Mouse (Mus musculus) stomach, embryonic 16.5 days (tissue): Measurements from ENCODE around the gene Mrpl16. TPM values are rescaled to one million over a fixed set of nuclear protein-coding genes. Genes with fewer than 3 reads are reported as not detected.

Source experiments
- ATAC-seq: fragments of 200-750 bp; cut with Nextera tagmentation; 2 replicates; pipeline ENCODE4 v1.8.0; 2017; ENCODE audit warnings: moderate number of reproducible peaks, moderate TSS enrichment; ENCODE audit not compliant: insufficient read depth, low FRiP score
- H3K27ac ChIP-seq: fragments of 300-500 bp; sonication (generic); 2 replicates; pipeline ENCODE4 v1.5.1; 2014; ENCODE audit warnings: low read length
- H3K27me3 ChIP-seq: fragments of 300-500 bp; sonication (generic); 2 replicates; pipeline ENCODE4 v1.6.1; 2014; ENCODE audit warnings: low read length, control low read depth, mixed read lengths; ENCODE audit not compliant: control insufficient read depth, insufficient read depth
- H3K36me3 ChIP-seq: fragments of 300-500 bp; sonication (generic); 2 replicates; pipeline ENCODE4 v1.6.1; 2014; ENCODE audit warnings: low read length; ENCODE audit not compliant: control insufficient read depth, insufficient read depth
- H3K4me1 ChIP-seq: fragments of 300-500 bp; sonication (generic); 2 replicates; pipeline ENCODE4 v1.6.1; 2014; ENCODE audit warnings: low read length, control low read depth, mixed read lengths; ENCODE audit not compliant: control insufficient read depth, insufficient read depth
- H3K4me2 ChIP-seq: fragments of 300-500 bp; sonication (generic); 2 replicates; pipeline ENCODE4 v1.6.1; 2014; ENCODE audit warnings: low read depth, low read length, mixed read lengths
- H3K4me3 ChIP-seq: fragments of 300-500 bp; sonication (generic); replicated peaks from 2 replicates; pipeline ENCODE4 v1.5.1; 2014; ENCODE audit warnings: mild to moderate bottlenecking, low read length
- H3K9ac ChIP-seq: fragments of 300-500 bp; sonication (generic); 2 replicates; pipeline ENCODE4 v1.6.1; 2014; ENCODE audit warnings: low read length
- H3K9me3 ChIP-seq: fragments of 300-500 bp; sonication (generic); replicated peaks from 2 replicates; pipeline ENCODE4 v1.6.1; 2016; ENCODE audit warnings: low read length, control low read depth; ENCODE audit not compliant: control insufficient read depth
- WGBS: fragments of 180-500 bp; shearing (Covaris S2); extraction: QIAGEN DNeasy Blood & Tissue Kit; methylation state at CpG from one replicate; pipeline ENCODE4 v1.1.7; 2014; 5-methylcytosine and 5-hydroxymethylcytosine counted together
- polyA plus RNA-seq: library from polyadenylated mRNA; unstranded; fragments of >200 nt; fragmentation: Nextera tagmentation; extraction: Ambion mirVana; gene quantifications from 2 replicates; pipeline ENCODE4 v1.2.1, GENCODE M21; 2015

The Mrpl16 gene
- polyA plus RNA-seq, 1 experiment from 2014 or later, result 53.0 TPM

GRCm38 (mm10) chr19:11793741-11794359, 23.7 kb downstream of the Mrpl16 start:
- no peak overlapping the region for H3K9ac ChIP-seq
- no peak overlapping the region for H3K27ac ChIP-seq
- no peak overlapping the region for H3K4me3 ChIP-seq
- 65% methylated on average over 2 of the region's 2 CpGs for WGBS
- H3K4me1 ChIP-seq, result no peaks in the 10 kb centered on the region
- H3K9me3 ChIP-seq, result no peaks in the 10 kb centered on the region
- H3K4me2 ChIP-seq, result no peak overlapping the region
- no peaks in the 10 kb centered on the region for H3K27me3 ChIP-seq
- no peaks in the 10 kb centered on the region for H3K36me3 ChIP-seq
- ATAC-seq, result no peak

- Histone ChIP-seq H3K36me3 (no peaks in the 10 kb centered on the region), H3K27ac (no peak overlapping the region), H3K9ac (no peak overlapping the region), H3K4me3 (no peak overlapping the region), H3K9me3 (no peaks in the 10 kb centered on the region), H3K27me3 (no peaks in the 10 kb centered on the region), H3K4me1 (no peaks in the 10 kb centered on the region), H3K4me2 (no peak overlapping the region)
- no peak for ATAC-seq
- 82% methylated on average over 6 of the region's 6 CpGs for WGBS
Measured at GRCm38 (mm10) chr19:11794447-11794846, 24.3 kb downstream of the Mrpl16 start.

GRCm38 (mm10) chr19:11800531-11801315, 30.5 kb downstream of the Mrpl16 start:
- Histone ChIP-seq H3K4me3 (no peak overlapping the region), H3K27ac (no peak overlapping the region), H3K9me3 (no peaks in the 10 kb centered on the region), H3K9ac (no peak overlapping the region), H3K36me3 (no peaks in the 10 kb centered on the region), H3K4me2 (no peak overlapping the region), H3K4me1 (no peaks in the 10 kb centered on the region), H3K27me3 (no peaks in the 10 kb centered on the region)
- ATAC-seq, result no peak
- 70% methylated on average over 8 of the region's 8 CpGs for WGBS

- H3K27me3 ChIP-seq, result no peaks in the 10 kb centered on the region
- no peak overlapping the region for H3K27ac ChIP-seq
- H3K9ac ChIP-seq, result no peak overlapping the region
- H3K9me3 ChIP-seq, result no peaks in the 10 kb centered on the region
- no peaks in the 10 kb centered on the region for H3K36me3 ChIP-seq
- 52% methylated on average over 1 of the region's 1 CpGs for WGBS
- no peak for ATAC-seq
- H3K4me3 ChIP-seq, result no peak overlapping the region
- no peaks in the 10 kb centered on the region for H3K4me1 ChIP-seq
- H3K4me2 ChIP-seq, result no peak overlapping the region
Measured at GRCm38 (mm10) chr19:11804423-11804822, 34.2 kb downstream of the Mrpl16 start.

- H3K9ac ChIP-seq, result no peak overlapping the region
- H3K9me3 ChIP-seq, result no peaks in the 10 kb centered on the region
- 68% methylated on average over 2 of the region's 2 CpGs for WGBS
- peaks cover 8% of the 10 kb centered on the region; the same call in 1 of the 2 replicates for H3K4me1 ChIP-seq
- no peaks in the 10 kb centered on the region for H3K27me3 ChIP-seq
- H3K4me2 ChIP-seq, result no peak overlapping the region
- no peak overlapping the region for H3K4me3 ChIP-seq
- no peaks in the 10 kb centered on the region for H3K36me3 ChIP-seq
- no peak for ATAC-seq
- no peak overlapping the region for H3K27ac ChIP-seq
Measured at GRCm38 (mm10) chr19:11807251-11807650, 37.1 kb downstream of the Mrpl16 start.

- ATAC-seq, result no peak
- 61% methylated on average over 6 of the region's 6 CpGs for WGBS
- H3K27ac ChIP-seq, result no peak overlapping the region
- no peak overlapping the region for H3K9ac ChIP-seq
- H3K9me3 ChIP-seq, result no peaks in the 10 kb centered on the region
- H3K4me1 ChIP-seq, result peaks cover 8% of the 10 kb centered on the region; the same call in 1 of the 2 replicates
- no peak overlapping the region for H3K4me2 ChIP-seq
- no peaks in the 10 kb centered on the region for H3K36me3 ChIP-seq
- H3K4me3 ChIP-seq, result no peak overlapping the region
- no peaks in the 10 kb centered on the region for H3K27me3 ChIP-seq
Measured at GRCm38 (mm10) chr19:11807822-11808221, 37.6 kb downstream of the Mrpl16 start.

GRCm38 (mm10) chr19:11808452-11808851, 38.3 kb downstream of the Mrpl16 start:
- Histone ChIP-seq H3K9me3 (no peaks in the 10 kb centered on the region), H3K4me1 (peaks cover 13% of the 10 kb centered on the region), H3K27me3 (no peaks in the 10 kb centered on the region), H3K27ac (no peak overlapping the region), H3K4me2 (no peak overlapping the region), H3K9ac (no peak overlapping the region), H3K36me3 (no peaks in the 10 kb centered on the region), H3K4me3 (no peak overlapping the region)
- ATAC-seq, result no peak
- 84% methylated on average over 2 of the region's 2 CpGs for WGBS

GRCm38 (mm10) chr19:11810003-11810758, 40.0 kb downstream of the Mrpl16 start:
- 64% methylated on average over 5 of the region's 5 CpGs for WGBS
- no peaks in the 10 kb centered on the region for H3K9me3 ChIP-seq
- no peak overlapping the region for H3K4me2 ChIP-seq
- ATAC-seq, result no peak
- H3K27me3 ChIP-seq, result no peaks in the 10 kb centered on the region
- peaks cover 16% of the 10 kb centered on the region for H3K4me1 ChIP-seq
- no peak overlapping the region for H3K9ac ChIP-seq
- H3K27ac ChIP-seq, result no peak overlapping the region
- no peak overlapping the region for H3K4me3 ChIP-seq
- H3K36me3 ChIP-seq, result no peaks in the 10 kb centered on the region

- Histone ChIP-seq H3K36me3 (no peaks in the 10 kb centered on the region), H3K27me3 (no peaks in the 10 kb centered on the region), H3K27ac (no peak overlapping the region), H3K4me2 (no peak overlapping the region), H3K4me3 (no peak overlapping the region), H3K4me1 (peaks cover 16% of the 10 kb centered on the region), H3K9me3 (no peaks in the 10 kb centered on the region), H3K9ac (no peak overlapping the region)
- 39% methylated on average over 1 of the region's 1 CpGs for WGBS
- no peak for ATAC-seq
Measured at GRCm38 (mm10) chr19:11810856-11811255, 40.7 kb downstream of the Mrpl16 start.
